Mouse (Mus musculus) heart, postnatal 0 days (tissue): ENCODE data around the gene Klrg2.

ENCODE experiments used
- CTCF ChIP-seq: IDR thresholded peaks from 2 replicates; pipeline ENCODE4 v1.5.1; 2016; ENCODE audit warnings: antibody characterized with exemption, control low read depth, low read depth
- EP300 ChIP-seq: IDR thresholded peaks from 2 replicates; pipeline ENCODE4 v1.6.1; 2016; ENCODE audit warnings: antibody characterized with exemption, low read depth

DNA sequence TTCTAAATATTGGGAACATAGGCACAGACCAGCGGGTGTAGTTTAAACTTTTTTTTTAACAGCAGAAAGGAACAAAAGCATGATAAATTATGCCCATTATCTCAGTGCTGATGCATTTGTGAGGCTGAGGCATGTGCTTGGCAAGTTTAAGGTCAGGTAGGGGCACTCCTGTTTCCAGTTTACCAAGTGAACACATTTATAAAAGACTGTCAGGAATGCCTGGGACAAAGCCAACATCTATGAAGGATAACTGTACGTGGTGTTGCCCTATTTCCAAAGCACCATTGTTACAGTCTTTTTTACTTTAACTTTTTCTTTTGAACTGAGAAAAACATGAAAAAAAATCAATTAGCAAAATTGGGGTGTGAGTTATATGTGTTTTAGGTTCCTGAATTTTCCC is 27.1 kb downstream of the Klrg2 start:
- TF ChIP-seq CTCF: no peak
- no peak for TF ChIP-seq EP300
